ENCODE assay signal across 19 mouse cellular contexts in genomic region chr3:47197584-47197983, GRCm38 (mm10).
DNase-seq lines count a peak whose midpoint lies in the region; ATAC-seq and TF ChIP-seq lines count a peak whose summit lies in the region.
"Had no signal": no experiment of that assay in that cellular context is flagged by ENCODE, and none has a peak within 500 bp of the region (broad histone marks: within the 10 kb centered on the region; RNA-seq: fewer than 3 reads in every experiment).

No protein-coding gene starts in this region.

- no peaks in the 10 kb centered on the region for H3K9me3 ChIP-seq in MEL (replicated peaks; ENCODE audit: insufficient read depth, low read length)
- no peaks in the 10 kb centered on the region for H3K9me3 ChIP-seq in forebrain, embryonic 16.5 days (ENCODE audit: control insufficient read depth, low read length)
- H3K9me3 ChIP-seq: G1E had no signal

- no peak overlapping the region for H3K9ac ChIP-seq in MEL (ENCODE audit: control insufficient read depth, low read depth, low read length, poor library complexity, severe bottlenecking)
- H3K9ac ChIP-seq in forebrain, embryonic 16.5 days (replicated peaks; ENCODE audit: low read depth, low read length): no peak overlapping the region

- H3K4me2 ChIP-seq in forebrain, embryonic 16.5 days (ENCODE audit: low read length): no peak overlapping the region

- no peak for TF ChIP-seq EP300 in MEL (IDR thresholded peaks at IDR 0.05; ENCODE audit: low read depth in 1 of 2, low read length in 2 of 2)

- H3K27me3 ChIP-seq in MEL (ENCODE audit: control insufficient read depth in 1 of 2, insufficient read depth in 2 of 2, low read length in 2 of 2): no peaks in the 10 kb centered on the region
- H3K27me3 ChIP-seq in forebrain, embryonic 16.5 days (replicated peaks; ENCODE audit: control insufficient read depth, insufficient read depth, low read length): no peaks in the 10 kb centered on the region
- H3K27me3 ChIP-seq: CH12.LX had no signal

- no peak for TF ChIP-seq RAD21 in MEL (IDR thresholded peaks at IDR 0.05; ENCODE audit: low read depth, low read length)

- H3K27ac ChIP-seq in MEL (ENCODE audit: control insufficient read depth, low read depth, low read length): no peak overlapping the region
- no peak overlapping the region for H3K27ac ChIP-seq in forebrain, embryonic 16.5 days (ENCODE audit: low read length)

- ATAC-seq in forebrain, embryonic 16.5 days: no peak
- ATAC-seq: activated CD4-positive, CD25-positive, alpha-beta regulatory T cell, adult 4 months; CD4-positive, CD25-positive, alpha-beta regulatory T cell, adult 4 months; Patski had no signal

- no peaks in the 10 kb centered on the region for H3K36me3 ChIP-seq in MEL (ENCODE audit: control insufficient read depth in 1 of 2, insufficient read depth in 2 of 2, low read length in 2 of 2)
- H3K36me3 ChIP-seq in forebrain, embryonic 16.5 days (ENCODE audit: control insufficient read depth, insufficient read depth): no peaks in the 10 kb centered on the region
- H3K36me3 ChIP-seq: G1E had no signal

- no peak for TF ChIP-seq POLR2A in MEL (IDR thresholded peaks at IDR 0.05; ENCODE audit: control insufficient read depth in 1 of 2, insufficient read depth in 1 of 2, low read depth in 1 of 2, low read length in 2 of 2, poor library complexity in 1 of 2)

- no peak for TF ChIP-seq CTCF in MEL (IDR thresholded peaks at IDR 0.05 in 2 of 3, conservative IDR thresholded peaks at IDR 0.05 in 1 of 3; ENCODE audit: control insufficient read depth in 1 of 3, insufficient read depth in 1 of 3, low read depth in 2 of 3, low read length in 3 of 3, poor library complexity in 1 of 3, severe bottlenecking in 1 of 3)

- no peak for DNase-seq in MEL (ENCODE audit: low read depth, low spot score)
- DNase-seq: adrenal gland, adult 2 months; adrenal gland, adult 8-10 months; adrenal gland, postnatal 10 days; adrenal gland, postnatal 14 days; adrenal gland, postnatal 25 days; adrenal gland, postnatal 36 days; B cell, adult 2 months; cerebellum, adult 11 months; cerebellum, adult 11-12 months; cerebellum, adult 18-20 months; cerebellum, adult 2 months; cerebellum, adult 8-10 months had no signal

- H3K79me2 ChIP-seq in MEL (ENCODE audit: control insufficient read depth, insufficient read depth, low read length, poor library complexity): no peaks in the 10 kb centered on the region

- H3K4me1 ChIP-seq in MEL (ENCODE audit: control insufficient read depth in 1 of 2, insufficient read depth in 2 of 2, low read length in 2 of 2): no peaks in the 10 kb centered on the region; a peak in 1 of 4 replicates
- H3K4me1 ChIP-seq in forebrain, embryonic 16.5 days (replicated peaks; ENCODE audit: control insufficient read depth, insufficient read depth, low read length): no peaks in the 10 kb centered on the region

- H3K4me3 ChIP-seq in MEL (ENCODE audit: control insufficient read depth in 1 of 2, insufficient read depth in 1 of 2, low read depth in 2 of 2, low read length in 2 of 2): no peak overlapping the region
- no peak overlapping the region for H3K4me3 ChIP-seq in forebrain, embryonic 16.5 days (replicated peaks; ENCODE audit: low read length)

TF ChIP-seq in MEL, 35 proteins besides CTCF, POLR2A, EP300 and RAD21:
- no peak for TF ChIP-seq MXI1 (IDR thresholded peaks at IDR 0.05; ENCODE audit: low read depth, low read length)
- TF ChIP-seq ZC3H11A (IDR thresholded peaks at IDR 0.05; ENCODE audit: low read depth, low read length): no peak
- TF ChIP-seq NRF1 (IDR thresholded peaks at IDR 0.05; ENCODE audit: insufficient read depth, low read depth, low read length, poor library complexity, severe bottlenecking): no peak
- TF ChIP-seq ZNF384 (IDR thresholded peaks at IDR 0.05; ENCODE audit: low read depth, low read length): peak; percentile 93
- TF ChIP-seq SIN3A (IDR thresholded peaks at IDR 0.05; ENCODE audit: low read length): no peak
- no peak for TF ChIP-seq GATA1 (IDR thresholded peaks at IDR 0.05; ENCODE audit: low read depth, low read length)
- TF ChIP-seq RCOR1 (IDR thresholded peaks at IDR 0.05; ENCODE audit: low read depth, low read length): no peak
- TF ChIP-seq ZKSCAN1 (IDR thresholded peaks at IDR 0.05; ENCODE audit: low read depth, low read length): no peak
